Mouse (Mus musculus) intestine, postnatal 0 days (tissue): ENCODE data around the gene G530012D18Rik. TPM values are rescaled to one million over a fixed set of nuclear protein-coding genes. Genes with fewer than 3 reads are reported as not detected.
"Not testable (repeated sequence)": the region's sequence is repeated elsewhere in the genome, so short reads cannot be mapped to it uniquely, and the experiment has no call there.

ENCODE experiments used
- ATAC-seq: fragments of 200-750 bp; cut with Nextera tagmentation; 2 replicates; pipeline ENCODE4 v1.8.0; 2017; ENCODE audit warnings: mild to moderate bottlenecking, moderate TSS enrichment, moderate library complexity
- H3K27ac ChIP-seq: fragments of 300-500 bp; sonication (generic); 2 replicates; pipeline ENCODE4 v1.5.1; 2014; ENCODE audit warnings: mild to moderate bottlenecking, low read depth, low read length, moderate library complexity
- H3K27me3 ChIP-seq: fragments of 300-500 bp; sonication (generic); replicated peaks from 2 replicates; pipeline ENCODE4 v1.6.1; 2014; ENCODE audit warnings: low read length, mixed read lengths; ENCODE audit not compliant: control insufficient read depth, insufficient read depth
- H3K36me3 ChIP-seq: fragments of 300-500 bp; sonication (generic); 2 replicates; pipeline ENCODE4 v1.6.1; 2014; ENCODE audit warnings: mild to moderate bottlenecking, moderate library complexity; ENCODE audit not compliant: control insufficient read depth, insufficient read depth
- H3K4me1 ChIP-seq: fragments of 300-500 bp; sonication (generic); replicated peaks from 2 replicates; pipeline ENCODE4 v1.6.1; 2014; ENCODE audit warnings: antibody characterized with exemption, low read length, mixed read lengths; ENCODE audit not compliant: control insufficient read depth, insufficient read depth
- H3K4me2 ChIP-seq: fragments of 300-500 bp; sonication (generic); replicated peaks from 2 replicates; pipeline ENCODE4 v1.6.1; 2014; ENCODE audit warnings: low read depth, mild to moderate bottlenecking, moderate library complexity
- H3K4me3 ChIP-seq: fragments of 300-500 bp; sonication (generic); 2 replicates; pipeline ENCODE4 v1.5.1; 2014; ENCODE audit warnings: low read depth, low read length
- H3K9ac ChIP-seq: fragments of 300-500 bp; sonication (generic); 2 replicates; pipeline ENCODE4 v1.6.1; 2014; ENCODE audit warnings: mild to moderate bottlenecking, low read depth, low read length
- H3K9me3 ChIP-seq: fragments of 300-500 bp; sonication (generic); 2 replicates; pipeline ENCODE4 v1.6.1; 2016; ENCODE audit warnings: mixed run types; ENCODE audit not compliant: control insufficient read depth
- CTCF ChIP-seq: sonication (generic); IDR thresholded peaks from 2 replicates; pipeline ENCODE4 v1.5.1; 2016; ENCODE audit warnings: low read depth, mild to moderate bottlenecking, control low read depth, antibody characterized with exemption, moderate library complexity
- WGBS: fragments of 180-500 bp; shearing (Covaris S2); extraction: QIAGEN DNeasy Blood & Tissue Kit; methylation state at CpG from one replicate; pipeline ENCODE4 v1.1.7; 2014; 5-methylcytosine and 5-hydroxymethylcytosine counted together
- polyA plus RNA-seq: library from polyadenylated mRNA; unstranded; fragments of >200 nt; fragmentation: Nextera tagmentation; extraction: Ambion mirVana; gene quantifications from 2 replicates; pipeline ENCODE4 v1.2.1, GENCODE M21; 2015

G530012D18Rik gene
- polyA plus RNA-seq, 1 experiment from 2014 or later = not detected

DNA sequence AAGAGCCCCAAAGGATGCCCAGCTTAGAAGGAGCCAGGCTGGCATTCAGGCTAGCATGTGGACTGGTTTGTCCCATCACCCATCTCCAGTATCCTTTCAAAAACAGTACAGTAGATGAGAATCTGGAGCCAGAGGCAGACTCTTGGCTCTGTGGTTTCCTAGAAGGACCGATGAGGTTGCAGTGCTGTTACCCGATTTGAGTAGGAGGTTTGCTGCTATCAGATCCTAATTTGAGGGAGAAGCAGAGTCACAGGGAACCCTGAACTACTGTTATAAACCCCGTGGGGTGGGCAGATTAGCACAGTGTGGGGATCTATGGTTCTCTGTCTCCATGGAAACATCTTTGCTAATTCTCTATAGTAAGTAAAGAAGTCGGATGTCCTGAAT is 4.7 kb downstream of the G530012D18Rik start:
- not testable (repeated sequence) for H3K4me1 ChIP-seq, H3K9me3 ChIP-seq, ATAC-seq, H3K27me3 ChIP-seq, H3K4me2 ChIP-seq, H3K36me3 ChIP-seq, H3K27ac ChIP-seq, H3K4me3 ChIP-seq, H3K9ac ChIP-seq
- WGBS = 71% methylated on average over 2 of the region's 4 CpGs

DNA sequence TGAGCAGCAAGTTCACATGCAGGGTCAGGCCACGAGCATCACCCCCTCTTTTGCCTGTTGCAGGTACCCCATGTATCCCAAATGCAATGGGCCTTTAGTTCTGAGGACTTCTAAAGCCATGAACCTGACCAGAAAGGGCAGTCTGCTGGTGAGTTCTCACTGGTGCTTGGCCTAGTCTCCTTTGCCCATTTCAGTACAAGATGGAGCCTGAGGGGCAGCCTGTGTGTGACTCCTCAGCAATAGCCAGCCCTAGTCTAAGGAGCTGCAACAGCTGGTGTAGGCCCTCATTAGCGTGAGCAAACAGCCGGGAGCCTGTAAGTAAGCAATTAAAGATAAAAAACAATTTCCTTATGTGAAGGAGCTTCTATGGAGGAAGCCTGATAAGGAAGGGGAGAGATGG is 5.1 kb downstream of the G530012D18Rik start:
- H3K9ac ChIP-seq, H3K27me3 ChIP-seq, H3K27ac ChIP-seq, H3K4me3 ChIP-seq, ATAC-seq, H3K4me2 ChIP-seq, H3K9me3 ChIP-seq, H3K36me3 ChIP-seq, H3K4me1 ChIP-seq: not testable (repeated sequence)
- WGBS = 47% methylated on average over 3 of the region's 3 CpGs

DNA sequence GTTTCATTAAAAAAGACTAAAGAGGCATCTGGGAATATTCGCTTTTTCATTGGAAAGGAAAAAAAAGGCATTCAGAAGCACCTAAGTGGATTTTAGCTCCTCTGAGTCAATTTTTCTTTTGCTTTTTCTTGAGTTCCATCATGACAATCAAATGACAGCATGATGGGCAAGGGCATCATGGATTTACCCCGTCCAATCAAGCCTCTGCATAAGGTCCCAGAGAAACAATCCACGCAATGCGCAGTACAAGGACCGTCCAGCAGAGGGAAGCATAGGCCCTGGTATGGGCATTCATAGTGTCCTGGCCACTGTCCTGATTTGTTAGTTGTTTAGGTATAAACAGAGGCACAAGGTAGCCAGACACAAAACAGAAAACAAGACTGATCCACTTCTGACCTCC is 6.0 kb downstream of the G530012D18Rik start:
- not testable (repeated sequence) for H3K27me3 ChIP-seq, H3K4me1 ChIP-seq, H3K27ac ChIP-seq, H3K4me2 ChIP-seq, H3K36me3 ChIP-seq, H3K4me3 ChIP-seq, ATAC-seq, H3K9me3 ChIP-seq, H3K9ac ChIP-seq
- TF ChIP-seq CTCF = peak; percentile 50; the same call in 1 of the 2 replicates
- WGBS = 29% methylated on average over 5 of the region's 5 CpGs

DNA sequence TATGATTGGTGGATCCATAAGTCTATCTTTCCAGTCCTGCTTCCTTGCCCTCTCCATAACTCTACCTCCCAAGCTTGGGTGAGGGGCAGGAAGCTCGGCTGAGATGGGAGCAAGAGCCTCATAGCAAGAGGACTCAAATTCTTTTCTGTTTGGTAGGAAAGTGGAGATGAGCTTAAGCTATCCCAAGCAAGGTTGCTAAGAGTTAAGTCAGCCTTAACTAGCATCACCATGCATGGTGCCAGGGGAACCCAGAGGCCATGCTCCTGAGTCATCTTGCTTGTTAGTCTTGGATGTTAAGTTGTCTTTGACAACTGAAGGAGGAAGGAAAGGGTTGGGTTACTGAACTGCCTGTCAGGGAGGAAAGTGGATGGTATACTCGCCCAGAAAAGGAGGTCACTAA is 13.2 kb downstream of the G530012D18Rik start:
- not testable (repeated sequence) for H3K4me2 ChIP-seq, H3K27ac ChIP-seq, H3K4me3 ChIP-seq, ATAC-seq, H3K4me1 ChIP-seq, H3K9me3 ChIP-seq, H3K27me3 ChIP-seq, H3K9ac ChIP-seq, H3K36me3 ChIP-seq
- 76% methylated on average over 1 of the region's 2 CpGs for WGBS

DNA sequence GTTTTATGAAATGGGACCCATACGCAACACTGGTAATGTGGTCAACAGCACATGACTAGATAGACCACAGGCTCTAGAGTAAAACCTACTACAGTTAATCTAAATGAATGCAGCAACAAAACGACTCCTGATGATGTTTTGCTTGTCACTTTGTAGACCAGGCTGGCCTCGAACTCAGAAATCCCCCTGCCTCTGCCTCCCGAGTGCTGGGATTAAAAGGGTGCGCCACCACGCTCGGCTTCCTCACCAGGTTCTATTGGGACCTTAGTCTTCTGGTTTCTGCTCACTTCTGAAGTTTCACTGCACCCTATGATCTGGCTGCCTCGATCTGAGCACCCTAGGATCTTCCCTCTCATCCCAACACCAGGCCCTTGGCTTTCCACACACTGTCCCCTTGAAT is 17.1 kb downstream of the G530012D18Rik start:
- WGBS = 77% methylated on average over 8 of the region's 8 CpGs

DNA sequence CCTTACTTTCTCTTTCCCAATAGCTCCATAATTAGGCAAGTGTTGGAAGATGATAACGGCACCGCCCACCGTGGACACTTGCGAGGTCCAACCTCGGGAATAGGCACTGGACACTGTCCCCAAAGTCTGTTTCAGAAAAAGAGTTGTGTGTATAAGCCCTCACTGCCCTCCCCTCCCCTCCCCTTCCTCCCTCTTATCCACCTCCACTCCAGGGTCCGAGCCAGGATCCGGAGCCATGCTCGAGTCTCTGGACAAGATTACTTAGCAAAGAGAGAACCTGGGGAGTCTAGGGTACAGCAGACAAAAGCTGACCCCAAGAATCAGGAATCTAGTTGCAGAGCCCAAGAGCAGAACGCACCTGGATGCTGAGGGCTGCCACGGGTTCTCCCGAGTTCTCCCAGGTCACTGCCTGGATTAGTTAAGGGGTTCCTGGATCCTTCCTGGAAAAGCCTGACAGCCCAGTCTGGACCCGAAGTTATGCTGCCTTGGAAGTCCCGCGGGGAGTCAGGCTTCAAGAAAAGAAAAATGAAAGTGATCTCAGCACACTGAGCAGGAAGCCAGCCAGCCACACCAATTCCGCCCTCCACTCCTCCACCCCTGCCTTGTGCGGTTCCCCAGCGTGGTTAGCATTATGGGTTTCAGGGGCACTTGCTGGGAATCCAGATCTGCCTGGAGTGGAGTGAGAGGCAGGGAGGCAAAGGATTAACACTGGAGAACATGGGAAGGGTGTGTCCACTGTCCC is 23.0 kb downstream of the G530012D18Rik start, which contains the start of gene Sp110:
Gene Sp110, minus strand, starts transcription at position 547 of the 742 bp plus-strand sequence.
- not testable (repeated sequence) for ATAC-seq, H3K27ac ChIP-seq, H3K27me3 ChIP-seq, H3K4me2 ChIP-seq, H3K9me3 ChIP-seq, H3K9ac ChIP-seq, H3K4me3 ChIP-seq, H3K36me3 ChIP-seq, H3K4me1 ChIP-seq
- 65% methylated on average over 16 of the region's 17 CpGs for WGBS

More for the DNA sequence above, 17.1 kb downstream of the G530012D18Rik start:
- H3K9ac ChIP-seq, H3K4me3 ChIP-seq, H3K36me3 ChIP-seq, H3K27ac ChIP-seq, H3K4me2 ChIP-seq, ATAC-seq, H3K9me3 ChIP-seq, H3K4me1 ChIP-seq, H3K27me3 ChIP-seq: not testable (repeated sequence)

DNA sequence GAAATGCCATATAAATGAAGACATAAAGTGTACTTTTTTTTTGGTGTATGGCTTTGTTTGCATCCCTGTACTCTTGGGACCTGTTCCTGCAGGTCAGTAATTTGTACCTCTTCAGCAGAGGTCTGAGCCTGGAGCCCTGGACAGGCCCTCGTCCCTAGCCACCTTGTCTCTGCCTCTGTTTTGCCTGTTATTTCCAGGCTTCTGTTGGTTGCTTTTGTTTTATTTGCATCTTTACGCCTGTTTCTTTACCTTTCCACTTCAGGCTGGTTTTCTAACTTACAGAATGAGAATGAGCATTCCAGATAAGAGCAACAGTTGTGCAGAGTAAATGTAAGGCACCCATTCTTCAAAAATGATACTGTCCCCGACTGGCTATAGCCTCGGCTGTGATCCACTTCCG is 24.6 kb downstream of the G530012D18Rik start, which contains the start of gene Sp140:
Gene Sp140, plus strand, starts transcription at position 301 of the 400 bp plus-strand sequence.
- H3K4me3 ChIP-seq, H3K27me3 ChIP-seq, H3K36me3 ChIP-seq, H3K27ac ChIP-seq, H3K9me3 ChIP-seq, H3K9ac ChIP-seq, H3K4me1 ChIP-seq, ATAC-seq: not testable (repeated sequence)
- H3K4me2 ChIP-seq = peak within 1 kb of the TSS; percentile 44
- no CpG with 5 or more reads among the region's 5 CpGs for WGBS

DNA sequence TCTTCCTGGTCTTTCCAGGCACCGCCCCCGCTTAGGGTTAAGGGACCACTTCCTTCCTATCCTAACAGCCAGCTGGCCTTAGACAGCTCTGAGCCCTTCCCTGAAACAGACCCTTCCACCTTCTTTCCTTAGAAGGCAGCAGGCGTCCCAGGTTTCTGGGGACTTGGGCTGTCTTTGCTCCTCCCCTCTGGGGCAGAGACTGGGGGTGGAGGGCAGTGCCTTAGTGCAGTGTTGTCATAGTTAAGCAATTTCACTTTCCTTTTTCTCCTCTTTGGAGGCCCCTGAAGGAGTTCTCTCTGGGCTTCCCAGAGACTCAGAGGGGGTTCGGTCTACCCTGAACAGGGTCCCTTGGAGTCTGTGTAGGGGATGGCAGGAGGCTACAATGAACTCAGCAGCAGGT is 25.3 kb downstream of the G530012D18Rik start:
- not testable (repeated sequence) for H3K9me3 ChIP-seq, H3K4me3 ChIP-seq, H3K27me3 ChIP-seq, H3K36me3 ChIP-seq, H3K27ac ChIP-seq, H3K9ac ChIP-seq, ATAC-seq, H3K4me1 ChIP-seq
- H3K4me2 ChIP-seq = peak overlapping the region; percentile 44
- 56% methylated on average over 4 of the region's 4 CpGs for WGBS

DNA sequence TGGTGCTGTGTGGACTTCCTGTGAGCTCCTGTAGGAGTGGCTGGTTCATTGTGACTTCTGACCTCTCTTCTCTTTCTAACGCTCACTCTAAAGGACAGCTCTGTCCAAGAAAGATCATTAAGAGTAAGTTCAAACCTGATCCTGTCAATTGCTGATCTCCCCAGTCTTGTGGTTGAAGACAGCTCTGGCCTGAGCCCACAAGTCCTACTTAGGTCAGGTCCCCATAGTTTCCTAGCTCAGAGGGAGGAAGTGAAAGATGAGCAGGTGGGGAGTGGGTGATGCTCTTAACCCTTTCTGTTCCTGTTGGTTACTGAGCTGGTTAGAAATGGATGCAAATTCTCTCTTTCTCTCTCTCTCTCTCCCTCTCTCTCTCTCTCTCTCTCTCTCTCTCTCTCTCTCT is 28.9 kb downstream of the G530012D18Rik start:
- not testable (repeated sequence) for H3K27ac ChIP-seq, H3K9me3 ChIP-seq, H3K27me3 ChIP-seq, H3K36me3 ChIP-seq, H3K9ac ChIP-seq, H3K4me3 ChIP-seq, H3K4me2 ChIP-seq, ATAC-seq, H3K4me1 ChIP-seq
- no CpG with 5 or more reads among the region's 1 CpGs for WGBS
